11 mouse cellular contexts compared by ENCODE assay signal in the genomic region with DNA sequence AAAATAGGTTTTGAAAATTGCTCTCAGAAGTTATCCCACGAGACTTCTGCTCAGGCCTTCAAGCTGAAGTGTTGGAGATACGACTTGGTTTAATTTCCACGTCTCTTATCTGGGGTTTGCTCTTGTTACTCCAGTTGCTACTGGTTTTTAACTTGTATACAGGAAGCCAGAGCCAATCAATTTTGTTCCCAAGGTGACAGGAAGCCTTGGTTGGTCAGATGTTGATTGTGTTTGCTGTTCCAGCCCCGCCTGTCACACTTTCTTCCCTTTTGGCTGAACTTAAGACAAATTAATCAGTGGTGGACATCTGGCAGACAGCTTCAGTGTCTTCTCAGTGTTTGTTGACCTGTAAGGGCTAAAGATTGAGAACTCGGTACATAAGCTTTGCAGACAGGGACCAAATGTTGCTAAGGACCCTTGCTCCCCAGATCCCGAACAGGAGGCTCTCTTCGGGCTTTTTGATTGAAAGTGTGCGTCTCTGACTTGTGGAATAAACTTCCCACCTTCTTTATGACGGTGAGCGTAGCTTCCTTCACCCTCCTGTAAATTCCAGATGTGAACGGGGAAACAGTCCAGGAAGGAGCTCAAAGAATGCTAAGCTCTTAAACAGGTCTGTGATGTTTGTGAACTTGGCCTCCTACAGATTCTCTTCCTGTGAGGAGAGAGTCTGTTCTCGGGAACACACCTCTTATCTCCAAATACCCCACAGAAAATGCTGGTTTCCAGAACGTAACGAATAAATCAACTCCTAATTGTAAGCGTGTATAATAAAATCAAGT.
DNase-seq lines count a peak whose midpoint lies in the region; ATAC-seq and TF ChIP-seq lines count a peak whose summit lies in the region.
"Had no signal": no experiment of that assay in that cellular context is flagged by ENCODE, and none has a peak within 500 bp of the region (broad histone marks: within the 10 kb centered on the region; RNA-seq: fewer than 3 reads in every experiment).

No protein-coding gene starts in this region.

- no peak overlapping the region for H3K27ac ChIP-seq in intestine, embryonic 15.5 days
- no peak overlapping the region for H3K27ac ChIP-seq in intestine, postnatal 0 days (ENCODE audit: low read depth, low read length)
- H3K27ac ChIP-seq in heart, embryonic 16.5 days (ENCODE audit: low read length): peak overlapping the region; percentile 53
- H3K27ac ChIP-seq: embryonic facial prominence, embryonic 12.5 days had no signal

- no peak overlapping the region for H3K4me2 ChIP-seq in intestine, embryonic 15.5 days (replicated peaks)
- H3K4me2 ChIP-seq in intestine, postnatal 0 days (replicated peaks; ENCODE audit: low read depth): no peak overlapping the region
- no peak overlapping the region for H3K4me2 ChIP-seq in heart, embryonic 16.5 days (ENCODE audit: low read depth, low read length)
- H3K4me2 ChIP-seq: embryonic facial prominence, embryonic 12.5 days had no signal

- DNase-seq in kidney, postnatal 36 days: peak; percentile 48 to 82
- peak; percentile 79 for DNase-seq in lung, postnatal 36 days
- DNase-seq: gastrocnemius, postnatal 14 days; right cerebral cortex, postnatal 14 days had no signal

- no peaks in the 10 kb centered on the region for H3K9me3 ChIP-seq in intestine, embryonic 15.5 days
- H3K9me3 ChIP-seq in intestine, postnatal 0 days (ENCODE audit: control insufficient read depth): no peaks in the 10 kb centered on the region
- no peaks in the 10 kb centered on the region for H3K9me3 ChIP-seq in heart, embryonic 16.5 days (replicated peaks; ENCODE audit: control insufficient read depth, low read length)
- H3K9me3 ChIP-seq: embryonic facial prominence, embryonic 12.5 days had no signal

- no peak overlapping the region for H3K4me3 ChIP-seq in intestine, embryonic 15.5 days (replicated peaks)
- no peak overlapping the region for H3K4me3 ChIP-seq in intestine, postnatal 0 days (ENCODE audit: low read depth, low read length)
- no peak overlapping the region for H3K4me3 ChIP-seq in heart, embryonic 16.5 days (ENCODE audit: low read length)
- H3K4me3 ChIP-seq: embryonic facial prominence, embryonic 12.5 days had no signal

- 0 out of 2 replicates have a peak, but pooled peaks have one; percentile 36 for ATAC-seq in intestine, embryonic 15.5 days
- no peak for ATAC-seq in intestine, postnatal 0 days
- no peak for ATAC-seq in heart, embryonic 16.5 days (replicated peaks; ENCODE audit: extremely low read depth, insufficient read depth, low FRiP score)
- ATAC-seq in megakaryocyte, adult 5-6 weeks (ENCODE audit: poor library complexity, severe bottlenecking): no peak
- no peak for ATAC-seq in CD4-positive, CD25-positive, alpha-beta regulatory T cell, adult 4 months
- ATAC-seq in monocyte, adult 5-6 weeks (replicated peaks; ENCODE audit: insufficient number of reproducible peaks, low FRiP score, low TSS enrichment, poor library complexity, severe bottlenecking): no peak

- WGBS in intestine, embryonic 15.5 days: 22% methylated on average over 15 of the region's 15 CpGs
- 27% methylated on average over 15 of the region's 15 CpGs for WGBS in intestine, postnatal 0 days
- WGBS in heart, embryonic 16.5 days: 37% methylated on average over 15 of the region's 15 CpGs

- TF ChIP-seq CTCF in intestine, postnatal 0 days (IDR thresholded peaks at IDR 0.05; ENCODE audit: low read depth): no peak

- H3K27me3 ChIP-seq in intestine, embryonic 15.5 days (replicated peaks): no peaks in the 10 kb centered on the region
- H3K27me3 ChIP-seq in intestine, postnatal 0 days (replicated peaks; ENCODE audit: control insufficient read depth, insufficient read depth, low read length): no peaks in the 10 kb centered on the region
- H3K27me3 ChIP-seq in heart, embryonic 16.5 days (ENCODE audit: control insufficient read depth, insufficient read depth, low read length): no peaks in the 10 kb centered on the region
- H3K27me3 ChIP-seq: embryonic facial prominence, embryonic 12.5 days had no signal

- no peaks in the 10 kb centered on the region for H3K36me3 ChIP-seq in intestine, embryonic 15.5 days
- H3K36me3 ChIP-seq in intestine, postnatal 0 days (ENCODE audit: control insufficient read depth, insufficient read depth): no peaks in the 10 kb centered on the region
- no peaks in the 10 kb centered on the region for H3K36me3 ChIP-seq in heart, embryonic 16.5 days (ENCODE audit: control insufficient read depth, insufficient read depth)
- H3K36me3 ChIP-seq: embryonic facial prominence, embryonic 12.5 days had no signal

- no peaks in the 10 kb centered on the region for H3K4me1 ChIP-seq in intestine, embryonic 15.5 days (replicated peaks)
- H3K4me1 ChIP-seq in intestine, postnatal 0 days (replicated peaks; ENCODE audit: control insufficient read depth, insufficient read depth, low read length): no peaks in the 10 kb centered on the region
- H3K4me1 ChIP-seq in heart, embryonic 16.5 days (ENCODE audit: control insufficient read depth, insufficient read depth, low read length): peaks cover 4% of the 10 kb centered on the region; the same call in 1 of the 2 replicates

- no peak overlapping the region for H3K9ac ChIP-seq in intestine, embryonic 15.5 days
- H3K9ac ChIP-seq in intestine, postnatal 0 days (ENCODE audit: low read depth, low read length): no peak overlapping the region
- H3K9ac ChIP-seq in heart, embryonic 16.5 days (ENCODE audit: low read length): no peak overlapping the region
- H3K9ac ChIP-seq: embryonic facial prominence, embryonic 12.5 days had no signal
